In genomic region chrX:159414829-159415673, GRCm38 (mm10) we compare ENCODE assay signal across 9 mouse cellular contexts. TPM values are rescaled to one million over a fixed set of nuclear protein-coding genes. Genes with fewer than 3 reads are reported as not detected.
DNase-seq lines count a peak whose midpoint lies in the region; ATAC-seq and TF ChIP-seq lines count a peak whose summit lies in the region.
"Had no signal": no experiment of that assay in that cellular context is flagged by ENCODE, and none has a peak within 500 bp of the region (broad histone marks: within the 10 kb centered on the region; RNA-seq: fewer than 3 reads in every experiment).

No protein-coding gene starts in this region.

- H3K9me3 ChIP-seq in megakaryocyte, embryonic 14.5 days: peaks cover 12% of the 10 kb centered on the region
- H3K9me3 ChIP-seq in midbrain, embryonic 14.5 days (ENCODE audit: control insufficient read depth, low read length): no peaks in the 10 kb centered on the region

- DNase-seq in cerebellum, postnatal 10 days: peak; percentile 49 to 51
- DNase-seq in frontal cortex, postnatal 10 days (ENCODE audit: low spot score in 2 of 2): peak; percentile 13 to 17
- peak; percentile 12 to 16 for DNase-seq in layer of hippocampus, postnatal 36 days
- peak; percentile 41 for DNase-seq in midbrain, embryonic 14.5 days
- DNase-seq in urinary bladder, postnatal 10 days (ENCODE audit: low spot score): no peak

- no peak for TF ChIP-seq POLR2A in testis, adult 2 months (IDR thresholded peaks at IDR 0.05; ENCODE audit: control insufficient read depth, low read depth, low read length)

- peak overlapping the region; percentile 62 for H3K9ac ChIP-seq in midbrain, embryonic 14.5 days (replicated peaks; ENCODE audit: low read length)

- peak overlapping the region; percentile 63 for H3K4me2 ChIP-seq in midbrain, embryonic 14.5 days (ENCODE audit: low read length)

- H3K36me3 ChIP-seq in megakaryocyte, embryonic 14.5 days (replicated peaks; ENCODE audit: low read length): no peaks in the 10 kb centered on the region
- H3K36me3 ChIP-seq in midbrain, embryonic 14.5 days (ENCODE audit: control insufficient read depth, insufficient read depth, low read length): no peaks in the 10 kb centered on the region
- H3K36me3 ChIP-seq in testis, adult 2 months (ENCODE audit: control insufficient read depth, insufficient read depth, low read length): no peaks in the 10 kb centered on the region

- WGBS in midbrain, embryonic 14.5 days: 24% methylated on average over 50 of the region's 65 CpGs

- ATAC-seq in megakaryocyte, adult 5-6 weeks (ENCODE audit: poor library complexity, severe bottlenecking): no peak
- ATAC-seq in midbrain, embryonic 14.5 days (ENCODE audit: low FRiP score, low TSS enrichment): peak; percentile 84

- peak overlapping the region; percentile 70 for H3K27ac ChIP-seq in midbrain, embryonic 14.5 days (replicated peaks; ENCODE audit: low read depth, low read length)
- peak overlapping the region; percentile 77 for H3K27ac ChIP-seq in testis, adult 2 months (ENCODE audit: control insufficient read depth, insufficient read depth, low read depth, low read length)

- no peak for TF ChIP-seq CTCF in testis, adult 2 months (IDR thresholded peaks at IDR 0.05; ENCODE audit: control insufficient read depth, insufficient read depth, insufficient replicate concordance, low read depth, low read length)

- H3K27me3 ChIP-seq in megakaryocyte, embryonic 14.5 days (replicated peaks): peaks cover 48% of the 10 kb centered on the region
- H3K27me3 ChIP-seq in midbrain, embryonic 14.5 days (ENCODE audit: control insufficient read depth, insufficient read depth, low read length): no peaks in the 10 kb centered on the region
- no peaks in the 10 kb centered on the region for H3K27me3 ChIP-seq in testis, adult 2 months (ENCODE audit: control insufficient read depth, insufficient read depth, low read length)

- peak overlapping the region; percentile 89 for H3K4me3 ChIP-seq in megakaryocyte, embryonic 14.5 days (replicated peaks)
- H3K4me3 ChIP-seq in midbrain, embryonic 14.5 days (replicated peaks; ENCODE audit: low read depth, low read length): peak overlapping the region; percentile 55
- H3K4me3 ChIP-seq in testis, adult 2 months (ENCODE audit: control insufficient read depth, low read depth, low read length): peak overlapping the region; percentile 84

- H3K4me1 ChIP-seq in megakaryocyte, embryonic 14.5 days: peaks cover 15% of the 10 kb centered on the region
- no peaks in the 10 kb centered on the region for H3K4me1 ChIP-seq in midbrain, embryonic 14.5 days (ENCODE audit: control insufficient read depth, insufficient read depth, low read length)
- no peaks in the 10 kb centered on the region for H3K4me1 ChIP-seq in testis, adult 2 months (ENCODE audit: control insufficient read depth, insufficient read depth, low read length)

RNA-seq across cellular contexts. Expression of gene Map7d2, which starts 0.7 kb away (rescaled TPM):
- polyA plus RNA-seq in megakaryocyte, embryonic 14.5 days (2012; ENCODE audit: insufficient read depth, low replicate concordance): not detected in 2 replicates
- not detected in 2 replicates for total RNA-seq in megakaryocyte, adult 5-6 weeks (2015)
- total RNA-seq in megakaryocyte, adult 5-6 weeks (2017): not detected in 2 replicates
- total RNA-seq in layer of hippocampus, postnatal 36 days (2021): 100 to 1,000 TPM in 1 of 2 experiments, 10 to 100 TPM in 1; 99.8 to 110 TPM
- 31.5 and 32.7 TPM in 2 replicates for polyA plus RNA-seq in midbrain, embryonic 14.5 days (2014; fragmentation: Nextera tagmentation; extraction: Ambion mirVana)
- 0.78 and 0.99 TPM in 2 replicates for polyA plus RNA-seq in testis, adult 2 months (2012; rRNA removed)
- polyA plus RNA-seq: erythroblast, embryonic 14.5 days had no signal

RNA-seq across cellular contexts. Expression of gene Eif1ax, which starts 43.1 kb away (rescaled TPM):
- polyA plus RNA-seq in megakaryocyte, embryonic 14.5 days (2012; ENCODE audit: insufficient read depth, low replicate concordance): 354 and 495 TPM in 2 replicates
- 28.5 and 32.8 TPM in 2 replicates for total RNA-seq in megakaryocyte, adult 5-6 weeks (2015)
- 25.6 and 28.1 TPM in 2 replicates for total RNA-seq in megakaryocyte, adult 5-6 weeks (2017)
- 100 to 1,000 TPM; 123 to 124 TPM for total RNA-seq in layer of hippocampus, postnatal 36 days (2021)
- 94.5 and 96.1 TPM in 2 replicates for polyA plus RNA-seq in midbrain, embryonic 14.5 days (2014; fragmentation: Nextera tagmentation; extraction: Ambion mirVana)
- polyA plus RNA-seq in testis, adult 2 months (2012; rRNA removed): 48.4 and 62.9 TPM in 2 replicates

Comparison
In these comparisons a context has a peak if more than half of its experiments do, and no peak if none do; other contexts are left out.
1. RNA of gene Map7d2, which starts 0.7 kb away (polyA plus RNA-seq): 31.5 to 32.7 TPM in midbrain, embryonic 14.5 days; 0.78 to 0.99 TPM in testis, adult 2 months and not detected in megakaryocyte, embryonic 14.5 days; every median in the first group is over 10 times any median in the second.
2. Peak in every context shown above with its lines, with median percentiles within 50 percentile points of each other: H3K4me3 ChIP-seq.